ENCODE assay signal across 9 mouse cellular contexts in the genomic region with DNA sequence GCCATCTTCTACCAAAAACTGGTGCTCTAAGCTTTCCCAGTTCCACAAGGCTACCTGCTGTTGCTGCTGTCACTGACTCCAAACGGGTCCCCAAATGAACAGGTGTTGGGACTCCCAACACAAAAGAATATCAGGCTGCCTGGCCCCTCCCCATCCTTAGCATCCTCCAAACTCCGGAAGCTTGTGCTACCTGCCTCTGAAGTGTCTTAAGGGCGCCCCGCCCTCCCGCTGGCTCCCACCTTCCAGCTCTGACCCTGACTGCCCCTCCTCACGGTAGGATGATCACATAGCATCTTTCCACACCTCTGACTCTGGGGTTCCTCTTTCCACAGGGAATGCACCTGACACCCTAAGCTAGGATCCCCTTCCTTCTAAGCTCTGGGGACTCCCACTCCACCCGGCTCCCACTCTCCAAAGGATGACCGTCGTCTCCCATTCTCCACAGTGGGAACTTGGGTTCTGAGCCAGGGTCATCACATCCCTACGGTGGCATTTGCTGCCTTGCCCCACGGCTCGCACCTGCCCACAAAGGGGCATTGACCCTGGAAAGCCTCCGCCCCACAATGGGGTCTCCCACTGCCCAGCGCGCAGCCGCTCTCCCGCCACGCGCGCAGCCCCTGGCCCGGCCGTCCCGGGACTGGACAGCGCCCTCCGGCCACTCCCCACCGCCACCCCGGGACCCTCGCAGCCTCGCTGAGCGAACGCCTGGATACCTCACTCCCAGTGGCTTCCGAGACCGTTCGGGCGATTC. TPM values are rescaled to one million over a fixed set of nuclear protein-coding genes. Genes with fewer than 3 reads are reported as not detected.
A peak's percentile ranks its signal among the peaks of the same experiment; 100 is the strongest.
DNase-seq lines count a peak whose midpoint lies in the region; ATAC-seq and TF ChIP-seq lines count a peak whose summit lies in the region.
"Had no signal": no experiment of that assay in that cellular context is flagged by ENCODE, and none has a peak within 500 bp of the region (broad histone marks: within the 10 kb centered on the region; RNA-seq: fewer than 3 reads in every experiment).

No protein-coding gene starts in this region.

- no peaks in the 10 kb centered on the region for H3K27me3 ChIP-seq in limb, embryonic 14.5 days (ENCODE audit: control insufficient read depth, insufficient read depth, low read length)
- H3K27me3 ChIP-seq in splenic B cell, adult 2 months (ENCODE audit: control insufficient read depth, insufficient read depth, low read length, poor library complexity, severe bottlenecking), result no peaks in the 10 kb centered on the region
- H3K27me3 ChIP-seq: Patski had no signal

- H3K36me3 ChIP-seq in limb, embryonic 14.5 days (ENCODE audit: control insufficient read depth, insufficient read depth, low read length), result peaks cover 63% of the 10 kb centered on the region
- H3K36me3 ChIP-seq in splenic B cell, adult 2 months (ENCODE audit: control insufficient read depth, insufficient read depth, low read length, poor library complexity, severe bottlenecking), result peaks cover 10% of the 10 kb centered on the region

- under 1% methylated on average over 27 of the region's 35 CpGs for WGBS in limb, embryonic 14.5 days

- peak overlapping the region; percentile 90 for H3K27ac ChIP-seq in gastrocnemius, adult 2 months
- no peak overlapping the region for H3K27ac ChIP-seq in embryonic fibroblast, embryonic 13.5 days (ENCODE audit: insufficient read depth, low read length)
- no peak overlapping the region for H3K27ac ChIP-seq in limb, embryonic 14.5 days (replicated peaks; ENCODE audit: low read depth, low read length)

- H3K9ac ChIP-seq in limb, embryonic 14.5 days (ENCODE audit: low read depth, low read length, severe bottlenecking), result peak overlapping the region; percentile 87

- ATAC-seq in limb, embryonic 14.5 days (ENCODE audit: low FRiP score, low read depth), result peak; percentile 45

- peak overlapping the region; percentile 91 for H3K4me2 ChIP-seq in limb, embryonic 14.5 days (replicated peaks; ENCODE audit: low read depth, low read length, severe bottlenecking)

- no peak for DNase-seq in gastrocnemius, adult 2 months
- DNase-seq in gastrocnemius, adult 8-10 months (ENCODE audit: low spot score in 2 of 2), result no peak
- DNase-seq in B cell, adult 2 months, result peak; percentile 39 to 47
- DNase-seq in limb, embryonic 14.5 days (ENCODE audit: low spot score), result no peak
- DNase-seq in splenic B cell, adult 2 months (ENCODE audit: low read depth, low spot score), result peak; percentile 44
- DNase-seq in layer of hippocampus, adult 9-10 months (ENCODE audit: low spot score), result no peak
- DNase-seq in gastrocnemius, postnatal 25 days, result no peak

- TF ChIP-seq CTCF in gastrocnemius, adult 2 months (IDR thresholded peaks at IDR 0.05), result no peak
- no peak for TF ChIP-seq CTCF in embryonic fibroblast, embryonic 13.5 days (IDR thresholded peaks at IDR 0.05; ENCODE audit: borderline replicate concordance, insufficient read depth, low read length)

- H3K4me1 ChIP-seq in embryonic fibroblast, embryonic 13.5 days (ENCODE audit: control insufficient read depth, insufficient read depth, low read length), result peaks cover 3% of the 10 kb centered on the region; the same call in 1 of the 2 replicates
- H3K4me1 ChIP-seq in limb, embryonic 14.5 days (ENCODE audit: control insufficient read depth, insufficient read depth, low read length), result peaks cover 7% of the 10 kb centered on the region

- no peak; the same call in 1 of the 2 replicates for TF ChIP-seq POLR2A in embryonic fibroblast, embryonic 13.5 days (IDR thresholded peaks at IDR 0.05; ENCODE audit: low read depth, low read length)
- no peak for TF ChIP-seq POLR2A in limb, embryonic 14.5 days (IDR thresholded peaks at IDR 0.05; ENCODE audit: borderline replicate concordance, extremely low read depth, insufficient read depth, insufficient read length)

- intact Hi-C loops in gastrocnemius, adult 2 months (cut with DNase I), result loop anchor here (5.0 to 10.0 kb wide), 2 partner anchors 50 to 173 kb away; a partner anchor contains a TSS

- no peaks in the 10 kb centered on the region for H3K9me3 ChIP-seq in limb, embryonic 14.5 days (ENCODE audit: control insufficient read depth, low read length)

- H3K4me3 ChIP-seq in gastrocnemius, adult 2 months, result peak overlapping the region; percentile 100
- peak overlapping the region; percentile 93 for H3K4me3 ChIP-seq in embryonic fibroblast, embryonic 13.5 days (ENCODE audit: insufficient read depth, low read length)
- H3K4me3 ChIP-seq in limb, embryonic 14.5 days (replicated peaks; ENCODE audit: low read length), result peak overlapping the region; percentile 98

RNA-seq across cellular contexts. Expression of a gene that starts 0.4 kb away (rescaled TPM):
- total RNA-seq in gastrocnemius, adult 2 months (2021), result 10 to 100 TPM; 25.6 to 30.4 TPM
- total RNA-seq in gastrocnemius, adult 8-10 months (2022), result 10 to 100 TPM; 27.0 to 33.7 (median 30.8) TPM
- polyA plus RNA-seq in embryonic fibroblast, embryonic 13.5 days (2011; ENCODE audit: insufficient read length, low read depth, missing spikeins), result 31.6 and 35.5 TPM in 2 replicates
- 106 and 133 TPM in 2 replicates for polyA plus RNA-seq in limb, embryonic 14.5 days (2012; rRNA removed)
- polyA plus RNA-seq in limb, embryonic 14.5 days (2014; fragmentation: Nextera tagmentation; extraction: Ambion mirVana), result 105 and 117 TPM in 2 replicates
- 10 to 100 TPM; 25.3 to 30.7 TPM for total RNA-seq in gastrocnemius, postnatal 25 days (2021)

RNA-seq across cellular contexts. Expression of a gene that starts 8.5 kb away (rescaled TPM):
- under 1 TPM in 1 of 2 experiments, not detected in 1; 0.47 TPM for total RNA-seq in gastrocnemius, adult 2 months (2021)
- 1 to 10 TPM in 1 of 4 experiments, under 1 TPM in 2, not detected in 1; 0.40 to 1.3 (median 0.72) TPM for total RNA-seq in gastrocnemius, adult 8-10 months (2022)
- 12.7 and 18.0 TPM in 2 replicates for polyA plus RNA-seq in embryonic fibroblast, embryonic 13.5 days (2011; ENCODE audit: insufficient read length, low read depth, missing spikeins)
- polyA plus RNA-seq in limb, embryonic 14.5 days (2012; rRNA removed), result 83.7 and 101 TPM in 2 replicates
- 52.0 and 59.3 TPM in 2 replicates for polyA plus RNA-seq in limb, embryonic 14.5 days (2014; fragmentation: Nextera tagmentation; extraction: Ambion mirVana)
- total RNA-seq in gastrocnemius, postnatal 25 days (2021), result 1 to 10 TPM in 1 of 2 experiments, under 1 TPM in 1; 0.72 to 1.5 TPM

RNA-seq across cellular contexts. Expression of a gene that starts 15.1 kb away (rescaled TPM):
- 10 to 100 TPM; 23.3 to 28.5 TPM for total RNA-seq in gastrocnemius, adult 2 months (2021)
- total RNA-seq in gastrocnemius, adult 8-10 months (2022), result 10 to 100 TPM; 26.9 to 31.9 (median 28.9) TPM
- polyA plus RNA-seq in embryonic fibroblast, embryonic 13.5 days (2011; ENCODE audit: insufficient read length, low read depth, missing spikeins), result 17.5 and 22.1 TPM in 2 replicates
- polyA plus RNA-seq in limb, embryonic 14.5 days (2012; rRNA removed), result 49.1 and 50.2 TPM in 2 replicates
- polyA plus RNA-seq in limb, embryonic 14.5 days (2014; fragmentation: Nextera tagmentation; extraction: Ambion mirVana), result 52.6 and 59.9 TPM in 2 replicates
- total RNA-seq in gastrocnemius, postnatal 25 days (2021), result 10 to 100 TPM; 22.0 to 22.6 TPM

RNA-seq across cellular contexts. Expression of a gene that starts 25.7 kb away (rescaled TPM):
- 10 to 100 TPM; 31.7 to 43.4 TPM for total RNA-seq in gastrocnemius, adult 2 months (2021)
- 10 to 100 TPM; 39.8 to 44.0 (median 42.0) TPM for total RNA-seq in gastrocnemius, adult 8-10 months (2022)
- 19.5 and 24.1 TPM in 2 replicates for polyA plus RNA-seq in embryonic fibroblast, embryonic 13.5 days (2011; ENCODE audit: insufficient read length, low read depth, missing spikeins)
- 60.8 and 69.7 TPM in 2 replicates for polyA plus RNA-seq in limb, embryonic 14.5 days (2012; rRNA removed)
- 93.4 and 97.6 TPM in 2 replicates for polyA plus RNA-seq in limb, embryonic 14.5 days (2014; fragmentation: Nextera tagmentation; extraction: Ambion mirVana)
- total RNA-seq in gastrocnemius, postnatal 25 days (2021), result 10 to 100 TPM; 41.5 to 42.3 TPM

RNA-seq across cellular contexts. Expression of a gene that starts 49.6 kb away (rescaled TPM):
- 10 to 100 TPM; 58.9 to 63.4 TPM for total RNA-seq in gastrocnemius, adult 2 months (2021)
- total RNA-seq in gastrocnemius, adult 8-10 months (2022), result 10 to 100 TPM; 56.6 to 70.4 (median 62.9) TPM
- polyA plus RNA-seq in embryonic fibroblast, embryonic 13.5 days (2011; ENCODE audit: insufficient read length, low read depth, missing spikeins), result 39.8 and 43.8 TPM in 2 replicates
- polyA plus RNA-seq in limb, embryonic 14.5 days (2012; rRNA removed), result 21.6 and 28.1 TPM in 2 replicates
- 50.5 and 50.8 TPM in 2 replicates for polyA plus RNA-seq in limb, embryonic 14.5 days (2014; fragmentation: Nextera tagmentation; extraction: Ambion mirVana)
- 10 to 100 TPM; 45.3 to 50.6 TPM for total RNA-seq in gastrocnemius, postnatal 25 days (2021)

Comparison
In these comparisons a context has a peak if more than half of its experiments do, and no peak if none do; other contexts are left out.
1. DNase-seq: peak in B cell, adult 2 months (2 of 2) and splenic B cell, adult 2 months (single experiment); none in gastrocnemius, adult 2 months (single experiment), gastrocnemius, adult 8-10 months (0 of 2), limb, embryonic 14.5 days (single experiment), layer of hippocampus, adult 9-10 months (single experiment) and gastrocnemius, postnatal 25 days (single experiment).
2. Peak in every context shown above with its lines, with median percentiles within 50 percentile points of each other: H3K4me3 ChIP-seq.